21 mouse cellular contexts compared by ENCODE assay signal in the genomic region with DNA sequence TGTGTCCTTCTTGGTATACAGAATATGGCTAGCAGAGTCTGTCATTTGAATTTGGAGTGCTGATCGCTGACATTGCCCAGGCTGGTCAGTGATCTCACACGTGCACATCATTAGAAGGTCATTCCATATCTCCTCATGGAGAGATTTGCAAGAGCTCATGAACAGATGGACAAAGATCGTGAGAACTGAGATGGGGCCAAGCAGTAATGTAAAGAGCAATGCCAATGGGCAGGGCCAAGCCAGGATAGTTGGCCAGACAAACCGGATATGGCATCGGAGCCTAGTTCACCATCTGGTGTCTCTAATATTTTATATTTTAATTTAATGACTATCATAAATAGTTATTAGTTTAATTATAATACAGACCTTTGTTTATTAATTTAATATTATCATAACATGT.
DNase-seq lines count a peak whose midpoint lies in the region; ATAC-seq and TF ChIP-seq lines count a peak whose summit lies in the region.
"Had no signal": no experiment of that assay in that cellular context is flagged by ENCODE, and none has a peak within 500 bp of the region (broad histone marks: within the 10 kb centered on the region; RNA-seq: fewer than 3 reads in every experiment).

No protein-coding gene starts in this region.

- no peak for ATAC-seq in inflammation-experienced regulatory T-cells, adult 6 months
- ATAC-seq: forebrain, embryonic 15.5 days; intestine, embryonic 16.5 days had no signal

- peak; percentile 1 for DNase-seq in cerebellum, adult 11 months
- DNase-seq in cerebellum, adult 2 months = peak; percentile 28 to 66
- DNase-seq in cerebellum, postnatal 10 days = peak; percentile 74 to 83
- DNase-seq in heart, adult 8-10 months (ENCODE audit: low spot score) = no peak
- DNase-seq in kidney, adult 2 months = no peak
- no peak for DNase-seq in adipocyte (ENCODE audit: low spot score)
- DNase-seq: adrenal gland, adult 8-10 months; adrenal gland, postnatal 36 days; embryo, embryonic 11 days; gastrocnemius, postnatal 10 days; heart, adult 18-20 months; heart, postnatal 14 days; kidney, adult 8-10 months had no signal

- WGBS in cerebellum, adult 2 months = 24% methylated on average over 5 of the region's 5 CpGs
- WGBS in kidney, adult 2 months = 88% methylated on average over 5 of the region's 5 CpGs

- no peak overlapping the region for H3K4me3 ChIP-seq in cerebellum, adult 2 months (replicated peaks; ENCODE audit: insufficient read depth, low read depth, low read length)
- no peak overlapping the region for H3K4me3 ChIP-seq in kidney, adult 2 months (ENCODE audit: insufficient read depth, low read depth, low read length)
- H3K4me3 ChIP-seq: embryonic facial prominence, embryonic 15.5 days; erythroblast, embryonic 14.5 days; forebrain, embryonic 10.5 days; forebrain, embryonic 15.5 days; heart, embryonic 15.5 days; hindbrain, embryonic 13.5 days had no signal

- H3K27me3 ChIP-seq in cerebellum, adult 2 months (ENCODE audit: control insufficient read depth, insufficient read depth, low read length) = no peaks in the 10 kb centered on the region
- no peaks in the 10 kb centered on the region for H3K27me3 ChIP-seq in kidney, adult 2 months (replicated peaks; ENCODE audit: control insufficient read depth, insufficient read depth, low read length)
- H3K27me3 ChIP-seq: embryonic facial prominence, embryonic 15.5 days; forebrain, embryonic 15.5 days; heart, embryonic 15.5 days; hindbrain, embryonic 13.5 days had no signal

- H3K27ac ChIP-seq in cerebellum, adult 2 months (ENCODE audit: insufficient read depth, low read length) = no peak overlapping the region
- no peak overlapping the region for H3K27ac ChIP-seq in kidney, adult 2 months (ENCODE audit: insufficient read depth, low read depth, low read length)
- H3K27ac ChIP-seq: embryonic facial prominence, embryonic 15.5 days; forebrain, embryonic 10.5 days; forebrain, embryonic 15.5 days; heart, embryonic 15.5 days; hindbrain, embryonic 13.5 days had no signal

- TF ChIP-seq CTCF in cerebellum, adult 2 months (IDR thresholded peaks at IDR 0.05; ENCODE audit: borderline replicate concordance, insufficient read depth, low read depth, low read length) = no peak
- TF ChIP-seq CTCF in kidney, adult 2 months (conservative IDR thresholded peaks at IDR 0.05; ENCODE audit: insufficient read depth, insufficient read length, low read depth, low read length) = no peak

- no peak for TF ChIP-seq POLR2A in cerebellum, adult 2 months (IDR thresholded peaks at IDR 0.05; ENCODE audit: borderline replicate concordance, insufficient read depth, low read length)
- no peak for TF ChIP-seq POLR2A in kidney, adult 2 months (IDR thresholded peaks at IDR 0.05; ENCODE audit: low read depth, low read length)

- peaks cover 5% of the 10 kb centered on the region; the same call in 1 of the 2 replicates for H3K4me1 ChIP-seq in cerebellum, adult 2 months (ENCODE audit: control insufficient read depth, insufficient read depth, low read length)
- no peaks in the 10 kb centered on the region for H3K4me1 ChIP-seq in kidney, adult 2 months (ENCODE audit: control insufficient read depth, insufficient read depth, low read length)
- H3K4me1 ChIP-seq: embryonic facial prominence, embryonic 15.5 days; forebrain, embryonic 10.5 days; forebrain, embryonic 15.5 days; heart, embryonic 15.5 days; hindbrain, embryonic 13.5 days had no signal

- no peaks in the 10 kb centered on the region for H3K36me3 ChIP-seq in kidney, adult 2 months (ENCODE audit: control insufficient read depth, insufficient read depth, low read length)
- H3K36me3 ChIP-seq: embryonic facial prominence, embryonic 15.5 days; forebrain, embryonic 10.5 days; forebrain, embryonic 15.5 days; heart, embryonic 15.5 days; hindbrain, embryonic 13.5 days had no signal

Comparison
In these comparisons a context has a peak if more than half of its experiments do, and no peak if none do; other contexts are left out.
1. DNase-seq: peak in cerebellum, adult 11 months (single experiment), cerebellum, adult 2 months (2 of 2) and cerebellum, postnatal 10 days (2 of 2); none in heart, adult 8-10 months (single experiment), kidney, adult 2 months (single experiment) and adipocyte (single experiment).